Mouse (Mus musculus) gastrocnemius, postnatal 36 days (tissue): ENCODE measurements around the gene Secisbp2. TPM values are rescaled to one million over a fixed set of nuclear protein-coding genes. Genes with fewer than 3 reads are reported as not detected.
"Not testable (repeated sequence)": the region's sequence is repeated elsewhere in the genome, so short reads cannot be mapped to it uniquely, and the experiment has no call there.

Experiments
- DNase-seq, 2 experiments: peaks; one replicate each; pipeline ENCODE4 v3.0.0; 2022
- intact Hi-C: fragments of 180-260 bp; cut with DNase I; formaldehyde crosslinking; loops from one replicate; pipeline ENCODE4 v1.15.1; 2025
- total RNA-seq, 2 experiments: library from RNA; stranded (reverse); gene quantifications; 2 replicates each; pipeline ENCODE4 v1.2.3; 2021

The Secisbp2 gene
- total RNA-seq, 2 experiments from 2014 or later = 8.4 to 8.9 TPM

DNA sequence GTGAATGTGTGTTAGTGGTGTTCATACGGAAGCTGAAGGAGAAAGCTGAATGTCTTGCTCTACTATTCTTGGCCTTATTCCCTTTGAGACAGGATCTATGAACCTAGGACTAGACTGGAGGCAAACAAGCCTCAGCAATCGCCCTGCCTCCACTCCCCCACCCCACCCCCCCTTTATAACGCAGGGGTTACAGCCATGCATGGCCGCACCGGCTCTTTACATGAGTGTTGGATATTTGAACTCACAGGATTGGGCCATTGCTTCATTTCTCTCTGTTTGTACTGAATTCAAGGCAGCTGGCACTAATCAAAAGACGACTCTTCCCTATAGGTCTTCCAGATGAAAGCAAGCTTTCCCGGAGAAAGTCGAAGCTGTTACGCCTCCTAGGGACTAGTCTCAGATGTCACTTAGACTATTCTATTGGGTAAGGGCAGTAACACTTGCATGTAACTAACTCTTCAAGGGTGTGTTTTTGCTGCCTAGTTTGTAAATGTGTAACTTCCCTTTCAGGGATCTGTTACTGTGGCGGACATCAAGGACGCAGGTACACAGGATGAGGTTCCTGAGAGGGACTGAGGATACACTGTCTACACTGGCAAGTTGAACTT is 9.2 kb upstream of the Secisbp2 start:
- intact Hi-C loops = no loop called here

DNA sequence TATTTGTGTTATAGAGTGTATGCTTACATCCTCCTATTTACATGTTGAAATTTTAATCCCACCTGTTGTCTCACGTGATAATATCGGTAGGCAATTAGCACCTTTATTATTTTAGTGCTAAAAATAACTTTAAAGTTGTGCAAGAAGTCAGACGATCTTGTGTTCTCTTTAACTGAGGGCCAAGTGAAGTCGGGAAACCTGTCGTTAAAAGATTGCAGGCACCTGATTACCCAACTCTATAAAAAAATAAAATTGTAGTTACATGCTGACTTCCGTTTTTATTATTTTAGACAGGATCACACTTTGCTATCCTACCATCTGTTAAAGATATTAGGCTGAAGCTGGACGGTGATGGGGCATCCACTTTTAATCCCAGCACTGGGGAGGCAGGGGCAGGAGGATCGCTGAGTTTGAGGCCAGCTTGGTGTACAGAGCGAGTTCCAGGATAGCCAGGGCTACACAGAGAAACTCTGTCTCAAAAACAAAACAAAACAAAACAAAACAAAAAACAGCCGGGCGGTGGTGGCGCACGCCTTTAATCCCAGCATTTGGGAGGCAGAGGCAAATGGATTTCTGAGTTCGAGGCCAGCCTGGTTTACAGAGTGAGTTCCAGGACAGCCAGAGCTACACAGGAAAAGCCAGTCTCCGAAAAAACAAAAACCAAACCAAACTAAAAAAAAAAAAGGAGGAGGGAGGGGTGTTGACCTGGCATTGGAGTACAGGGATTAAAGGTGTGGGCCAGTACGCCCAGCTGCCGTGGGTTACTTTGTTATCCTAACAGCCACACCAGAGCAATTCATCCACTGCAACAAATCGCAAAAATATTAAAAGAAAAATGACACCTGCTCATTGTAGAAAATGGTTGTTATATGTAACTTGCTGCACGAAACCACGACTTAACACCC is 7.3 kb upstream of the Secisbp2 start:
- no peak for DNase-seq
- intact Hi-C loops = no loop called here

More for the DNA sequence above, 9.2 kb upstream of the Secisbp2 start:
- no peak for DNase-seq

DNA sequence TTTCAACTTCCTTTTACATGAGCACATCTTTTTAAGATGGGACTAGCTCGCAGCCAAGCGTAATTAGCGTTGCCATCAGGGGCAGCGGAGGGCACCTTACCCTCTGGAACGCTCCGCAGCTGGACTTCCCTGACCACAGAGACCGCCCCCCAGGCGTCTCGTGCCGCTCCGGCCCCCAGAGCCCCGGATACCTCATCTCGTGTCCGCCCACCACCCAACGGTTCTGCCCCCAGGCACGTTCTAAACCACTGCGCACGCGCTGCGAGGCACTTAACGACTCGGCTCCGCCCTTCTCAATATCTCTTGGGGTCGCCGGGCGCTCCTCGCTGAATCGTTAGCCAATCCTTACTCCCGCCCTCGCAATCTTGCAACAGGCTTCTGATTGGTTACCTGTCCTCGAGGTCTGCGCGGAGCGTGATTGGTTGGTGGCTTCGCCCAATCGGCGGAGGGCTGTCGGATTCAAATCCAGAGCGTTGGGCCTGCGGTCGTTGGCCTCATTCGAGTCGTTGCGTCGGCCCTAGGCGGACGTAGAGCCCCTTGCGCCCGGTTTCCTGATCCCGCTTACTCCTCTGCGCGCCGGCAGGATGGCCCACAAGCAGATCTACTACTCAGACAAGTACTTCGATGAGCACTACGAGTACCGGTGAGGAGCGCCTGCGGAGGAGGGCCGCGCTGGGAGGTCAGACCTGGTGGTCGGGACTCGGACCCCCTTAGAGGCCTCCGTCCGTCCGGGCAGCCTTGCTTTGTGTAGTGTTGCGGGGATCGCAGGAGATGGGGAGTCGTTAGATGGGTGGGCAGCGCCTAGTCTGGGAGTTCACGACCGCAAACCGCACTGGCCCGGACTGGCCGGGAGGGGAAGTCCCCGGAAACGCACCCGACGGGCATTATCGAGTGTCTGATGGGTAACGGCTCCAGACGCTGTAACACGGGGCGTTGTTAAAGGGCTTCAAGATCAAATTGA is 6.4 kb upstream of the Secisbp2 start, which contains the start of gene Cks2:
TSS of gene Cks2 (plus strand) at position 404 of the 961 bp plus-strand sequence.
- intact Hi-C loops = loop anchor here (5.0 kb wide), 1 partner anchor 1732 kb away; the partner anchor contains the start of gene Sptlc1
- peak; percentile 91 to 93 for DNase-seq

DNA sequence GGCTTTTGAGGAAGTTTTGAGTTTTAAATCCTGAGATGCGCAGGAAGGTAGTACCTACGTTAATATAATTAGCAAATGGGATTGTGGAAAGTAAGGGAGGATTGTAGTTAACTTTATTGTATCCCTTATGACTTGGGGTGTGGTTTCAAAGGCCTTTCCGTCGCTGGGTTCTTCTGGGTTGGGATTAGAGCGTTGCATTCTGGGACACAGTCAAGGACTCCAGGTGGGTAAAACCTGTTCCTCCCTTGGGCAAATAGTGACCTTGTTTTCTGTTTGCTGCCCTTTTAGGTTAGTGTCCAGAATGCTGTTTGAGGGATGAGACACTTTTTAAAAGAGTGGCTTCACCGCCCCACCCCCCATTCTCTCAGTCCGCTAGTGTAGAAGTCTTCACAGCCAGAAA is 5.6 kb upstream of the Secisbp2 start:
- no peak for DNase-seq
- intact Hi-C loops = loop anchor here (5.0 kb wide), 1 partner anchor 1731 kb away; the partner anchor contains the start of gene Sptlc1

DNA sequence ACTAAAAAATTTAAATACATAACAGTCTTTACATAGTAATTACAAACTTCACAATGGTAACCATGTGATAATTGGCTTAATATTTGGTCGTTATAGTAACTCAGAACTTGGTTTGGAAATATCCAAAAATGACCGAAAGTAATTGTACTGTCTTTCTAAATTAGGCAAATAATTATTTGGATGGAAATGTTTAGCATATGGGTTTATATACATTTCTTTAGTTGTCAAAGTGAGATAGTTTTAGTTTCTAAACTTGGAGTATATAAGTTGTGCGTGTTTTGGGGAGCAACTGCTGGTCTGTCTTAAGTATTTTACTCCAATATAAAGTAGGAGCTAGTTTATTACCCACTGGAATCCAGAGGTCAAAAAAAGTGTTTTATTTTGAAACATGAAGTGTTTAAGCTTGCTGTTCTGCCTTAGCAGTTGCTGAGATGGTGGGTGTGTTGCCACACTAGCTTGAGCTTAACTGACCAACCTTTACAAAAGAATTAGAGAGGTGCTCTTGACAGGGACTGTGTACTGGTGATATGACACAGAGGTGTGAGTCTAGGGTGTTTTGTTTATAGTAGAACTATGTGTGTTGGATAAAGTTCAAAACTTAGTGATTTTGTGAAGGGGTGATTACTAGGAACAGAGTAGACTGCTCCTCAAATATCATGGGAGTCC is 5.0 kb upstream of the Secisbp2 start:
- no peak for DNase-seq
- intact Hi-C loops = loop anchor here (5.0 kb wide), 1 partner anchor 1731 kb away; the partner anchor contains the start of gene Sptlc1

DNA sequence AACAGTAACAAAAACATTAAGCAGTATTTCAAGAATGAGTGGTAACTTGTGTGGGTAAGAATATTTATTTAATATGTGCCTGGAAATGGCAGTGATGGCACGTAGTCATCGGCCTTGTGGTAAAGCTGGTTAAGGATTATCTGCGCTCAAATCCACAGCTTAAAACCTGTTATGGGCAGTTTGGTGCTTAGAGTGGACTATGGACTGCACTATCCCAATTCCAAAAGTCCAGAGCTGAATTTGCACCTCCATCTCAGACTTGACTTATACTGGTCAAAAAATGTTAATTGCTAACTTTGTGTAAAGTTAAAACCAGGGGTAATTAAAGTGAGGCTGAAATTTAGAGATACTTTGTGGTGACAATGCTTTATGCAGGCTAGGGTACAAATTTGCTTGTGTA is 3.7 kb upstream of the Secisbp2 start:
- no peak for DNase-seq
- intact Hi-C loops = loop anchor here (5.0 kb wide), 1 partner anchor 1730 kb away; the partner anchor contains the start of gene Sptlc1

DNA sequence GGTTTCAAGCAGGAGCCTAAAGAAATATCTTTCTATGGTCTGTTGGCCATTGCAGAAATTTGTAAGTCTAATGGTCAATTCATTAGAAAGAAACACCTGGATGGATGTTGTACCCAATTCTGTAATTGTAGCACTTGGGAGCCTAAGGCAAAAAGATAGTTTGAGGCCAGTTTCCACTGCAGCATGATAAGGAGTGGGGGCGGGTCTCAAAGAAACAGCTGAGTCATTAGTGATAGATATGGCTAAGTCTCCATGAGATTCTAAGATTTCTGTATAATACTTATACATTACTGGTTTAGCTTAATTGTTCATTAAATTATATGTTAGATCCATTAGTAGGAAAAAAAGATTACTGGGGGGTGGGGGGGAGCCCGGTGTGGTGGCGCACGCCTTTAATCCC is 3.3 kb upstream of the Secisbp2 start:
- DNase-seq = no peak
- intact Hi-C loops = loop anchor here (5.0 kb wide), 1 partner anchor 1729 kb away; the partner anchor contains the start of gene Sptlc1

DNA sequence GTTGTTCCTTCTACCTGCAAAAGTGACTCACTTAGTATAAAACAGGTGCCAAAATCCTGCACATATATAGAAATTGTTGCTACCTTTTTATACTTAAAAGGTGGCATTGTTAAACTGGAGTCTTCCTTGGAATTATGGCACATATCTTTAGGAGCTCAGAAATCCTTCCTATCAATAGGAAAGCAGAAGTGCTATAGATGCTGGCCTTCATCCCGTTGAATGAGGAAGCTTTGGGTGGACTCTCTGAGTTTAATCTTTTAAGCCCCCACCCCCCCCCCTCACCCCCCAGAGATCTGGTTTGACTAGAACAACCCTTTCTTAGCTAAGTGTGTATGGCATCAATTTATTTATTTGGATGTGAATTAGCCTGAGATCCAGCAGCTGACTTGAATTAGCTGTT is 1.8 kb upstream of the Secisbp2 start:
- DNase-seq = no peak
- intact Hi-C loops = loop anchor here (5.0 kb wide), 2 partner anchors 168 to 1728 kb away; partner anchors contain the start of gene Sptlc1

DNA sequence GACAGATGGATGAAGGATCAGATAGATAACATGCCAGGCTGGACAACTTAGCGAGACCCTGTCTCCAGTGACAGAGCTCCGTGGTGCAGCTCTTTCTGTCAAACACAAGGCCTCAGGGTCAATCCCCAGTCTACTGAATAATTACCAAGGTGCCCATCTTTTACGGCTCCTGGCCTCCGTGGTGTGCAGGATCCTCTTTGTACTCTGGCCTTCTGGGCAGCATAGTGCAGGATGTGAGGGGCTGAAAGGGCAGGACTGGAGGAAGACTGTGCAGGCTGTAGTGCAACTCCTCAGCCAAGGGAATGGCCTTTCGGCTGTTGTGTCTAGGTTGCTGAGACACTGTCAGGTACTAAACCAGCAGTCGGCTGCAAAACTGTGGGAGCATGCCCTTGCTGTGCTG is 1.7 kb downstream of the Secisbp2 start:
- DNase-seq = no peak
- intact Hi-C loops = loop anchor here (5.0 kb wide), 1 partner anchor 164 kb away; no protein-coding TSS in a partner anchor

DNA sequence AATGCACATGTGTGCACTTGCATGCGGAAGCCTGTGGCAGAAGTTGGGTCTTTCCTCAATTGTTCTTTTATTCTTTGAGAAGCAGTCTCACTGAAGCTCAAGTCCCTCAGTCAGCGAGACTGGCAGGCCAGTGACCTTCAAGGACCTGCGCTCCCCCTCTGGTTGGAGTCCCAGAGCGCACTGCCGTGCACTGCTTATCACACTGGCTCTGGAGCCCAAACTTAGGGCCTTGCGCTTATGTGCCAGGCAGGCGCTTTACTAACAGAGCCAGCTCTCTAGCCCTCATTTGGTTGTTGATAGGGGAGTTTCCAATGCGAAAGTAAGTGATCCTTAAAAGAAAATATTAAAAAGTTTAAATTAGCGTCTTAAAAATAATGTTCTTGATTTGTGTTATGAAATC is 2.5 kb downstream of the Secisbp2 start:
- DNase-seq = no peak
- intact Hi-C loops = loop anchor here (5.0 kb wide), 1 partner anchor 163 kb away; no protein-coding TSS in a partner anchor

DNA sequence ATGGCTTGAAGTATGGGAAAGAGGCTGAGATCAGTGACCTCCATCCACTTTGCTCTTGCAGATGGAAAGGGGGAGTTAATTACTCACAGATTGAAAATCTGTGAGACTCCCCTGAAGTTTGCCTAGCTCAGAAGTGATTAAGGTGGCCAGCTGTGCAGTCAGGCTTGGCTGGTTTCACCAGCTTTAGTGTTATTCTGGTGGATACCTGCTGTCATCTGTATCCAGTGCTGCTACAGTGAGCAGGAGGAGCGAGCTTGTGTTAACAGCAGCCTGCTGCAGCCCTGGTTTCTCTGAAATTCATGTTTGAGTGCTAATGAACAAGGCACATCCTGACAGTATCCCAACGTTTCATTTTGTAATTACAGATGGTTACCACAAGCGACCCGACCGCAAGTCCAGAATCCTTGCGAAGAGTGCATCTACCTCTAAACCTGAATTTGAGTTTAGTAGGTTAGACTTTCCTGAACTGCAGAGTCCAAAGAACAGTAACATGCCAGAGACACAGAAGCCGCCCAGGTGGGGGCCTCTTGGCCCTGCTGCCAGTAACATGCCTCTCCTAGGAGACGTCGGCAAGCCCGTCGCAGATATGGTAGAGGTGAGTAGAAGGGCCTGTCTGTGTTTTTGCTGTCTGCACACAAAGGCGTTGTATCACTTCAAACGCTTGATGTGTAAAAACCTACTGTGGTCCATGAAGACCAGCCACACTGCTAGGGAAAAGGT is 5.2 kb downstream of the Secisbp2 start:
- no peak for DNase-seq
- intact Hi-C loops = no loop called here

DNA sequence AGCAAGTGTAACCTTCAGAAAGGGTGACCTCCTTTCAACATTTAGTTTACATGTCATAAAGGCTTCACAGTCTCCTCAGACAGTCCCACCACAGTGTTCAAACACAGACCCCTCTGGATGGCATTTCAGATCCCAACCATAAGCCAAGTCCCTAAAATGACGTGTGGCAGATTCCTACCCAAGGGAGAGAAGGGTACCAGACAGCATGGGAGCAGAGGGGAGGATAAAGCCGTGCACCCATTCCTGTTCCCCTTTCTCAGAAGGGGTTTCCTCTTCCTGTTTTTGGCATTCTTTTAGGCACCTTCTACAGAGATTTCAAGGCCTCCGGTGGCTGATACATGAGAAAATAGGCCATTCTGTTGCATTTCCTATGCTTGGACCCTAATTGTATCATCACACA is 6.6 kb downstream of the Secisbp2 start:
- intact Hi-C loops = no loop called here

DNA sequence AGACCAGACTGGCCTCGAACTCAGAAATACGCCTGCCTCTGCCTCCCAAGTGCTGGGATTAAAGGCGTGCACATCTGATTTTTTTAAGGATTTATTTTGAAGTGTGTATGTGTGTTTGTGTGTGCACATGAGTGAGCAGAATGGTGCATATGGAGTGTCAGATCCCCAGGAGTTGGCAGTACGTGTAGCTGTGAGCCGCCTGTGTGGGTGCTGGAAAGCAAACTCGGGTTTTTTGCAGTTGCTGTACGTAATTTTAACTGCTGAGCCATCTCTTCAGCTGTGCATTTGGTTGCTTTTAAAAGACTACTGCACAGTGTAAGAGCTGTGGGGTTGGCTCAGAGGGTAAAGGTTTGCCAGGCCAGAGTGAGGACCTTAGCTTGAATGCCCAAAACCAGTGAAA is 8.1 kb downstream of the Secisbp2 start:
- intact Hi-C loops = no loop called here

More for the DNA sequence above, 6.6 kb downstream of the Secisbp2 start:
- no peak for DNase-seq

DNA sequence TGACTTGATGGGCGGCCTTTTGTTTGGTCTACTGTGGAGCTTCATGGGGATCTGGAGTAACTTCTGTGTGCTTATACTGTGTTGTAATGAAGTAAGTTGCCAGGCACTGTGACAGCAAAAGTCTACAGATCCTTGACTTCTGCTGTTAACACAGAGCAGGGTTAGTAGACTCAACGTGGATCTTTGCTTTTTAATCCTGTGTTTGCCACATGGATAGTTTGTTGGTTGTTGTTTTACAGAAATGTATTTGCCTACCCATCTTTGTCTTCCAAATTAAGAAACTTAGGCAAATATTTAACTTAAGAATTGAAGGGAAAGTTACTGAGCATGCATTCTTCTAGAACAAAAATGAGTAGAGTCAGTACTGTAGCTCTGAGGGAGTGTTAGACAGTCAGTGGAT is 12.1 kb downstream of the Secisbp2 start:
- no peak for DNase-seq
- intact Hi-C loops = no loop called here

More for the DNA sequence above, 8.1 kb downstream of the Secisbp2 start:
- DNase-seq = no peak

DNA sequence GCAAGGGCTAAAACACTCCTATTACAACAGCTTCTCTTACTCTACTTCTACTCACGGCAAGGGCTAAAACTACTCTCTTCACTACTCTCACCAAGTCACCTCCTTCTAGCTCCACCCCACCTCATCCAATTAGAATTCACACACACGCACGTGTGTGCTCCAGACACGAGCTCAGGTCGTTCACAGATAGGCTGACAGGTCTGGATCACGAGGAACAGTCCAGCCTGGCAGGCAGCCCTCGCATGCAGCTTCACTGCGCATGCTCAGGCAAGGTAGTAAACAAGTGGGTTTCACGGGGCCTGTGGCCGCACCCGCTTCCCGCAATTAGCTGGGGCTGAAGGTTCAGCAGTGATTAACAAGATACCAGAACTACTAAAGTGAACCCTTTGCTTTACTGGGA is 16.7 kb downstream of the Secisbp2 start:
- intact Hi-C loops, DNase-seq: not testable (repeated sequence)

DNA sequence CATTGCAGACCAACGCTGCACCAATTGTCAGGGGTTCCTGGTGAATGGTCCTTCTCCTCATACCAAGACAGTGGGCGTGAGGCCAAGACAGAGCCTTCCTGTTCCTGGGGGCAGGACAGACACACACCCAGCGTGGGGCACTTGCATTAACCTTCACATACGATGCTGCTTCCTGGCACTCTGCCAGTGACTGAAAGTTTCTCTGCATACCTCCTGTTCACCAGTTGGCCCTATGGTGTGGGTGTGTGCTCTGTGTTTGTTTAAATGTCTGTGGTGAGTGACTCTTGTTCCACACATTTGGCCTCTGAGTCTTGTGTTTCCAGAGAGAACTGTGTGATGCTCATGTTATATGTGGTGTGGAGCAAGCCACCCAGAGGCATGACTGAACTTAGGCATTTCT is 25.1 kb downstream of the Secisbp2 start:
- intact Hi-C loops = no loop called here
- DNase-seq = no peak

DNA sequence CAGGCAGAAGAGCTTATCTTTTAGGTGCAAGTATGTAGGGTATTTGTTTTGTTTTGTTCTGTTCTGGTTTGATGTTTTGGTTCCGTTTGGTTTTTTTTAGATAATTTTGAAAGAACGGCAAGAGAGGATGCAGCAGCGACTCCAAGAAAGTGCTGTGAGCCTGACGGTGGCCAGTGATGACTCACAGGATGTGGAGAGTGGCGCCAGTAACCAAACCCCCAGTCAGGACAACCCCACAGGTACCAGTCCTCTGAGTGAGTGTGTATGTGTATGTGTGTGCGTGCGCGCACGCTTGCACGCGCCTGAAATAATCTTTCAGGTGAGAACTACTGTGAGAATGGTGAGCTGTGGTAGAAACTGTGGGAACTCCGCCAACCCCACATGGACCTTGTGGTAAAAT is 25.5 kb downstream of the Secisbp2 start:
- no peak for DNase-seq
- intact Hi-C loops = no loop called here

DNA sequence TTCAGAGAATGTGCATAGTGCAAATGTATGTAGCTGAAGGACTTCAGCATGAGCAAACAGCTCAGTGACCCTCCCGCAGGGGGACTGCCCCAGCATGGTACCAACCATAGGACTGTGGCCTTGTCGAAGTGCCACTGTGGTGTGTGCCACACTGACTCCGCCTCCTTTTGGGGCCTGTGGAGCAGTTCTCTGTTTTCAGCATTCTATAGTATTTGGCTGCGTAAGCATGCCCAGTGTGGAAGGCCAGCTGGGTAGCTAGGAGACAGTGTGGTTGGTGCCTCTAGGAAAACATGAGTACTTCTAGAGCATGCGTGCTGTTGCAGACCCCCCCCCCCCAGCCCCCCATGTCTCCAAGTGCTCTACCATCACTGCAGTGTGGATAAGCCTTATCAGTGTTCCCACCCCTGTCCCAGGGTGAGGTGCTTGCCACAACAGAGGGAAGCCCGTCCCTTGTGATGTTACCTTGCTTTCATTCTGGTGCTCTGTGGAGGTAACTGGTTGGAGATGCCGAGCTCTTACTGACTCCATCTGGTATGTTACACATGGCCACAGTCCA is 26.2 kb downstream of the Secisbp2 start:
- DNase-seq = no peak
- intact Hi-C loops = no loop called here

DNA sequence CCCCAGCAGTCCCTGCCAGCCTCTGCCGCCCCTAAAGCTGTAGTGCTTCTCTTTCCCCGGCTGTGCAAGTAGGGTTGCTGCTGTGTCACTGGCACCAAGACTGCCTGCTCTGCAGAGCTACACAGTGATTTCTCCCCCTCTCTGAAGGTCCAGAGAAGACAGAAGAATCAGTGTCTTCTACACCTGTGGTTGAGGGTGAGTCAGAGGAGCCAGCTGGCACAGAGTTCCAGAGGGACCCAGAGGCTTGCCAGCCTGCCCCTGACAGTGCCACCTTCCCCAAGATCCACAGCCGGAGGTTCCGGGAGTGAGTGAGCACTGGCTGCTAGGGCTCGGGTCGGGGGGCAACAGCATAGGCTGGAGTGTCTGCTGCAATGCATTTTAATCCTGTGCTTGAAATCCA is 27.2 kb downstream of the Secisbp2 start:
- DNase-seq = no peak
- intact Hi-C loops = no loop called here
